Mouse (Mus musculus) liver, embryonic 14.5 days (tissue): ENCODE results near the gene Rbfox1.

Experiments
- CTCF ChIP-seq: IDR thresholded peaks from 2 replicates; pipeline ENCODE4 v1.5.1; 2016; ENCODE audit warnings: antibody characterized with exemption, low read depth, control low read depth
- EP300 ChIP-seq: IDR thresholded peaks from 2 replicates; pipeline ENCODE4 v1.6.1; 2016; ENCODE audit warnings: antibody characterized with exemption, low read depth

DNA sequence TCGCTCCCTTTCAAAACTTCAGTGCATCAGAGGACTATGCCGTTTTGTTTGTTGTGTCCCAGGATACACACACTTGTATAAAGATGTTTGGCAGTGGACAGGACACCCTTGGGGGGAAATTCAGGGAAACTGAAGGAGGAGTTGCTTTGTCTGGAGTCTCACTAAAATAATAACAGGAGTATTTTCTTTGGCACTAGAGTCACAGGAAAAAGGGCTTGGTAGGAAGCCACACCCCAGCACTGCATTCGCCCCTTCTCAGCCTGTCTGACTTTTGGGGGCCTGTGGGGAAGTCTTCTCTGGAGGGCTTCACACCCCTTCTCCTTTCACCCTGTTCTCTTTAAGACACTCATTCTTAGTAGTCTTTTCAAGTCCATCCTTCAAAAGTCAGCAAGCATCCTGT is 1269.5 kb downstream of the Rbfox1 start:
- TF ChIP-seq CTCF (no peak), EP300 (no peak)
